Mouse (Mus musculus): Measurements from ENCODE around the gene Rtl10.
"Not testable (repeated sequence)": the region's sequence is repeated elsewhere in the genome, so short reads cannot be mapped to it uniquely, and the experiment has no call there.

Rtl10 gene

GRCm38 (mm10) chr16:18506524-18507199 lies 8.0 kb downstream of the Rtl10 start:
- Histone ChIP-seq H3K4me3 (replicated peaks; ENCODE audit: low read length) (no peak overlapping the region), H3K27me3 (ENCODE audit: insufficient read depth, low read length) (no peaks in the 10 kb centered on the region), H3K36me3 (ENCODE audit: insufficient read depth, low read length) (peaks cover 42% of the 10 kb centered on the region), H3K4me1 (replicated peaks; ENCODE audit: low read depth, low read length) (peaks cover 14% of the 10 kb centered on the region), H3K9me3 (ENCODE audit: low read length) (no peaks in the 10 kb centered on the region)
- TF ChIP-seq NANOG (IDR thresholded peaks at IDR 0.05; ENCODE audit: borderline replicate concordance, low read length), result no peak
- TF ChIP-seq POU5F1 (IDR thresholded peaks at IDR 0.05; ENCODE audit: borderline replicate concordance, low read length), result no peak
- no peak for TF ChIP-seq CTCF (conservative IDR thresholded peaks at IDR 0.05; ENCODE audit: low read length)

- Histone ChIP-seq H3K9me3 (ENCODE audit: low read length) (no peaks in the 10 kb centered on the region), H3K4me1 (replicated peaks; ENCODE audit: low read depth, low read length) (peaks cover 14% of the 10 kb centered on the region), H3K36me3 (ENCODE audit: insufficient read depth, low read length) (peaks cover 37% of the 10 kb centered on the region), H3K4me3 (replicated peaks; ENCODE audit: low read length) (no peak overlapping the region), H3K27me3 (ENCODE audit: insufficient read depth, low read length) (no peaks in the 10 kb centered on the region)
- TF ChIP-seq NANOG (IDR thresholded peaks at IDR 0.05; ENCODE audit: borderline replicate concordance, low read length), result no peak
- no peak for TF ChIP-seq CTCF (conservative IDR thresholded peaks at IDR 0.05; ENCODE audit: low read length)
- TF ChIP-seq POU5F1 (IDR thresholded peaks at IDR 0.05; ENCODE audit: borderline replicate concordance, low read length), result no peak
These were observed 8.5 kb downstream of the Rtl10 start for GRCm38 (mm10) chr16:18507200-18507549.

GRCm38 (mm10) chr16:18511741-18512140 lies 13.0 kb downstream of the Rtl10 start:
- peaks cover 11% of the 10 kb centered on the region; the same call in 1 of the 2 replicates for H3K36me3 ChIP-seq (ENCODE audit: insufficient read depth, low read length)
- TF ChIP-seq POU5F1 (IDR thresholded peaks at IDR 0.05; ENCODE audit: borderline replicate concordance, low read length), result no peak
- TF ChIP-seq NANOG (IDR thresholded peaks at IDR 0.05; ENCODE audit: borderline replicate concordance, low read length), result no peak
- TF ChIP-seq CTCF (conservative IDR thresholded peaks at IDR 0.05; ENCODE audit: low read length), result no peak
- no peak overlapping the region for H3K4me3 ChIP-seq (replicated peaks; ENCODE audit: low read length)
- no peaks in the 10 kb centered on the region for H3K27me3 ChIP-seq (ENCODE audit: insufficient read depth, low read length)
- no peaks in the 10 kb centered on the region for H3K9me3 ChIP-seq (ENCODE audit: low read length)
- H3K4me1 ChIP-seq (replicated peaks; ENCODE audit: low read depth, low read length), result peaks cover 12% of the 10 kb centered on the region

GRCm38 (mm10) chr16:18513508-18513907 lies 14.8 kb downstream of the Rtl10 start:
- no peak overlapping the region for H3K4me3 ChIP-seq (replicated peaks; ENCODE audit: low read length)
- H3K9me3 ChIP-seq (ENCODE audit: low read length), result no peaks in the 10 kb centered on the region
- peaks cover 9% of the 10 kb centered on the region; the same call in 1 of the 2 replicates for H3K36me3 ChIP-seq (ENCODE audit: insufficient read depth, low read length)
- no peaks in the 10 kb centered on the region for H3K27me3 ChIP-seq (ENCODE audit: insufficient read depth, low read length)
- H3K4me1 ChIP-seq (replicated peaks; ENCODE audit: low read depth, low read length), result peaks cover 12% of the 10 kb centered on the region
- no peak for TF ChIP-seq CTCF (conservative IDR thresholded peaks at IDR 0.05; ENCODE audit: low read length)
- TF ChIP-seq POU5F1 (IDR thresholded peaks at IDR 0.05; ENCODE audit: borderline replicate concordance, low read length), result no peak
- no peak for TF ChIP-seq NANOG (IDR thresholded peaks at IDR 0.05; ENCODE audit: borderline replicate concordance, low read length)

- Histone ChIP-seq H3K4me3 (replicated peaks; ENCODE audit: low read length) (no peak overlapping the region), H3K4me1 (replicated peaks; ENCODE audit: low read depth, low read length) (no peaks in the 10 kb centered on the region), H3K36me3 (ENCODE audit: insufficient read depth, low read length) (no peaks in the 10 kb centered on the region), H3K27me3 (ENCODE audit: insufficient read depth, low read length) (no peaks in the 10 kb centered on the region), H3K9me3 (ENCODE audit: low read length) (no peaks in the 10 kb centered on the region)
- no peak for TF ChIP-seq POU5F1 (IDR thresholded peaks at IDR 0.05; ENCODE audit: borderline replicate concordance, low read length)
- no peak for TF ChIP-seq CTCF (conservative IDR thresholded peaks at IDR 0.05; ENCODE audit: low read length)
- TF ChIP-seq NANOG (IDR thresholded peaks at IDR 0.05; ENCODE audit: borderline replicate concordance, low read length), result no peak
These were observed 19.4 kb downstream of the Rtl10 start for GRCm38 (mm10) chr16:18518091-18518490.

GRCm38 (mm10) chr16:18523563-18524245 lies 25.0 kb downstream of the Rtl10 start:
- no peaks in the 10 kb centered on the region for H3K27me3 ChIP-seq (ENCODE audit: insufficient read depth, low read length)
- no peaks in the 10 kb centered on the region for H3K9me3 ChIP-seq (ENCODE audit: low read length)
- TF ChIP-seq NANOG (IDR thresholded peaks at IDR 0.05; ENCODE audit: borderline replicate concordance, low read length) (no peak), POU5F1 (IDR thresholded peaks at IDR 0.05; ENCODE audit: borderline replicate concordance, low read length) (no peak), CTCF (conservative IDR thresholded peaks at IDR 0.05; ENCODE audit: low read length) (no peak)
- H3K4me3 ChIP-seq (replicated peaks; ENCODE audit: low read length), result no peak overlapping the region
- no peaks in the 10 kb centered on the region for H3K4me1 ChIP-seq (replicated peaks; ENCODE audit: low read depth, low read length)
- H3K36me3 ChIP-seq (ENCODE audit: insufficient read depth, low read length), result no peaks in the 10 kb centered on the region; the same call in 1 of the 2 replicates

- Histone ChIP-seq H3K36me3 (ENCODE audit: insufficient read depth, low read length) (no peaks in the 10 kb centered on the region; the same call in 1 of the 2 replicates), H3K27me3 (ENCODE audit: insufficient read depth, low read length) (no peaks in the 10 kb centered on the region), H3K4me3 (replicated peaks; ENCODE audit: low read length) (no peak overlapping the region), H3K4me1 (replicated peaks; ENCODE audit: low read depth, low read length) (no peaks in the 10 kb centered on the region), H3K9me3 (ENCODE audit: low read length) (0 out of 2 replicates have a peak, but pooled peaks cover 5% of the 10 kb centered on the region)
- no peak for TF ChIP-seq NANOG (IDR thresholded peaks at IDR 0.05; ENCODE audit: borderline replicate concordance, low read length)
- TF ChIP-seq CTCF (conservative IDR thresholded peaks at IDR 0.05; ENCODE audit: low read length), result no peak
- no peak for TF ChIP-seq POU5F1 (IDR thresholded peaks at IDR 0.05; ENCODE audit: borderline replicate concordance, low read length)
These were observed 30.0 kb downstream of the Rtl10 start for GRCm38 (mm10) chr16:18528656-18529055.

- not testable (repeated sequence) for H3K4me1 ChIP-seq (replicated peaks; ENCODE audit: low read depth, low read length); H3K36me3 ChIP-seq (ENCODE audit: insufficient read depth, low read length); H3K9me3 ChIP-seq (ENCODE audit: low read length); H3K4me3 ChIP-seq (replicated peaks; ENCODE audit: low read length); H3K27me3 ChIP-seq (ENCODE audit: insufficient read depth, low read length)
These were observed 34.4 kb downstream of the Rtl10 start for GRCm38 (mm10) chr16:18533061-18533460.
